Mouse (Mus musculus): ENCODE measurements around the gene Olfr478.
"Not testable (repeated sequence)": the region's sequence is repeated elsewhere in the genome, so short reads cannot be mapped to it uniquely, and the experiment has no call there.

The Olfr478 gene

DNA sequence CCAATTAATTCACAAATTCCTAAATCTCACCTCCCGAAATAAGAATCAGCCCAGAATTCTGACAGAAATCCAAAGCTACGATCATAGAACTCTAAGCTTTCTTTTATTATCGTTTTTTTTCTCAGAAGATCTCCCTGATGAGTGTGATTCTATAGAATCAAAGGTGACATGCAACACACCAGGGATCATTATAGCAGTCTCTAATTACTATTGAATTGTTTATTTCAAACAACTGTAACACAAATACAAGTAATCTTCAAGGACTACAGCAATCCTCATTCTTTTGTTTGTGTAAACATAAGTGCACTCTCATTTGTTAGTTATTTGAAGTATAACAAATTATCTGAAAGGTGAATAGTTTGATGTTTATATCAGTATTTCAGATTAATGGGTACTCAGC is at the start of gene Olfr478:
Gene Olfr478 (minus strand): TSS at position 101 of the 400 bp plus-strand sequence.
- DNase-seq (ENCODE audit: low read depth, low spot score), result no peak

GRCm38 (mm10) chr7:108079555-108079954 is 45.8 kb upstream of the Olfr478 start, which contains the start of gene Olfr481:
Gene Olfr481, plus strand, starts transcription at chr7:108079855.
- no peak for DNase-seq (ENCODE audit: low read depth, low spot score)

DNA sequence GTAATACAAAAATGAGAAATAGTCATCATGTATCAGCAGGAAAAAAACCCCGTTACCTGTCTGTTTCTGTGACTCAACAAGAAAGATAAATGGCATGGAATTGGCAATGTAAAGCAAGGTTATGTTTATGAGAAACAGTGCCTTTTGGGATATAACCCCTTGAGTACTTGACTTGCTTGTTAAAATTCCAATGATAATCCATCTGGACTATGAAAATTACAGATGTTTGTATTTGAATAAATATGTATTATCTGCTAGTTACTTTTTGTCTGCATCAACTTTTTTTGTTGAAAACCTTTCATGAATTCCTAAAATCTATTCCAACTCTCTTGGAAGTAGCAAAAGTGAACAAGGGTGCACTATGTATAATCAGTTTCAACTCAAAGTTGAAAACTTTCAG is 33.5 kb upstream of the Olfr478 start, which contains the start of gene Olfr480:
Gene Olfr480 (minus strand): TSS at position 101 of the 400 bp plus-strand sequence.
- DNase-seq (ENCODE audit: low read depth, low spot score), result no peak

DNA sequence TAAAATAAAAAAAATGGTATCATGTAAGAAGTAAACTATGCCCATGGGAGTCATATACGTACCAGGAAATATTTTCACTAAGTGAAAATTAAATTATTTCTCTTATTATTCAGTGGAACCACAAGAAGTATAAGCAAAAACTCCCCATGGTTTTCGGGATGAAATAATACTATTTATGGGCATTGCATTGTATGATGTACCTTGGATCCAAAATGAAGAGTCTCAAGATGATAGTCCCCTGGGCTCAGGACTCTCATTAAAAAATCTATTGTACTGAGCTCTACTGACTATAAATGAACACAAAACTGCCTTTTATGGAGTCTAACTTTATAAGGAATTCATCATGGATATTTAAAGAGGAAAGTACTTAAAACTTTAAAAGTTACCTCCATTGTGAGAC is 16.6 kb upstream of the Olfr478 start, which contains the start of gene Olfr479:
Gene Olfr479 (plus strand): TSS at position 301 of the 400 bp plus-strand sequence.
- DNase-seq (ENCODE audit: low read depth, low spot score), result no peak

DNA sequence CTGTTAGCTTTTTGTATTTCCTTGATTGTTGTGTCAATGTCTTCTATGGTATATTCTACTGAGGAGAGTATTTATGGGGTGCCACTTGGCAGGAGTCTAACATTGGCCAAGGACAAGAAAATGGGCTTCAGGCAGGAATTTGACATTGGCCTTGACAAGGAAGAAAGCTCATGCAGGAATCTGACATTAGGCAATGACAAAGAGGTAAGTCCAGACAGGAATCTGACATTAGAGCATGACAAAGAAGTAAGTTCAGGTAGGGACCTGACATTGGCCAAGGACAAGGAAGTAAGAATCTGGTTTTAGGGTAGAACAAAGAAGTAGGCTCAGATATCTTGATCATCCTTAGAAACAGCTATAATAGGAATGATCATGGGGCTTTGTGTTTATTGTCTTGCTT is 19.5 kb downstream of the Olfr478 start:
- not testable (repeated sequence) for DNase-seq (ENCODE audit: low read depth, low spot score)

DNA sequence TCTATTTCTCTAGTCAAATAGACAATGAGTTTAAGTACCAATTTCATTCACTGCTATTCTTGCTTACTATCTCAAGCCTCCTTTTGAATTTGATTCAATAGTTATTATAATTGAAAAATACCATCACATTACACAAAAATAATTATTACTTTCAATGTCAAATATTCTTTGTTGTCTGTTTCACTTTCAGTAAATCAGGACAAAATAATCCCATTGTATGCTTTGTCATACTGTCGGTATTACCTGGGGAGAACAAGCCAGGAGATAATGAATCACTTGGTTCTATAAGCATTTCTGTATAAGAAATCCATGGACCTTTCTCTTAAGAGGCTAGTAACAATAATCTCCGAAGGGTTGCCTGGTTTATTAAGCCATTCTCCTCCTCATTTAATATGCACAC is 47.4 kb downstream of the Olfr478 start, which contains the start of gene Olfr477:
Gene Olfr477 (plus strand): TSS at position 301 of the 400 bp plus-strand sequence.
- no peak for DNase-seq (ENCODE audit: low read depth, low spot score)
